Mouse (Mus musculus): ENCODE measurements around the gene Nmur1. TPM values are rescaled to one million over a fixed set of nuclear protein-coding genes. Genes with fewer than 3 reads are reported as not detected.
A peak's percentile ranks its signal among the peaks of the same experiment; 100 is the strongest.

The Nmur1 gene
- polyA plus RNA-seq, 1 experiment from 2014 or later, result not detected

GRCm38 (mm10) chr1:86439487-86440170 is 13.6 kb upstream of the Nmur1 start:
- no peaks in the 10 kb centered on the region for H3K36me3 ChIP-seq (ENCODE audit: poor library complexity, severe bottlenecking)

GRCm38 (mm10) chr1:86438501-86438900 is 12.5 kb upstream of the Nmur1 start:
- ATAC-seq, result no peak
- 72% methylated on average over 2 of the region's 2 CpGs for WGBS
- no peak overlapping the region for H3K9ac ChIP-seq

More at GRCm38 (mm10) chr1:86439487-86440170, 13.6 kb upstream of the Nmur1 start:
- Histone ChIP-seq H3K9me3 (replicated peaks) (no peaks in the 10 kb centered on the region), H3K27me3 (no peaks in the 10 kb centered on the region), H3K4me1 (peaks cover 71% of the 10 kb centered on the region), H3K4me2 (peak overlapping the region; percentile 79; the same call in 1 of the 2 replicates), H3K9ac (peak overlapping the region; percentile 96; the same call in 1 of the 2 replicates), H3K27ac (peak overlapping the region; percentile 99), H3K4me3 (no peak overlapping the region)
- ATAC-seq, result no peak
- 22% methylated on average over 8 of the region's 8 CpGs for WGBS

GRCm38 (mm10) chr1:86438014-86438319 is 11.9 kb upstream of the Nmur1 start:
- no peak overlapping the region for H3K4me3 ChIP-seq
- peaks cover 70% of the 10 kb centered on the region for H3K4me1 ChIP-seq
- H3K9ac ChIP-seq, result no peak overlapping the region
- no peak for ATAC-seq
- H3K27me3 ChIP-seq, result no peaks in the 10 kb centered on the region
- H3K4me2 ChIP-seq, result no peak overlapping the region
- no peaks in the 10 kb centered on the region for H3K36me3 ChIP-seq (ENCODE audit: poor library complexity, severe bottlenecking)
- WGBS, result 75% methylated on average over 6 of the region's 6 CpGs
- H3K27ac ChIP-seq, result no peak overlapping the region
- no peaks in the 10 kb centered on the region for H3K9me3 ChIP-seq (replicated peaks)

More at GRCm38 (mm10) chr1:86438501-86438900, 12.5 kb upstream of the Nmur1 start:
- Histone ChIP-seq H3K36me3 (ENCODE audit: poor library complexity, severe bottlenecking) (no peaks in the 10 kb centered on the region), H3K27me3 (no peaks in the 10 kb centered on the region), H3K4me1 (peaks cover 71% of the 10 kb centered on the region), H3K9me3 (replicated peaks) (no peaks in the 10 kb centered on the region), H3K4me2 (no peak overlapping the region), H3K27ac (no peak overlapping the region), H3K4me3 (no peak overlapping the region)

GRCm38 (mm10) chr1:86437219-86438013 is 11.4 kb upstream of the Nmur1 start:
- Histone ChIP-seq H3K9ac (no peak overlapping the region), H3K36me3 (ENCODE audit: poor library complexity, severe bottlenecking) (no peaks in the 10 kb centered on the region), H3K27me3 (no peaks in the 10 kb centered on the region), H3K27ac (no peak overlapping the region), H3K4me3 (no peak overlapping the region), H3K4me2 (no peak overlapping the region), H3K9me3 (replicated peaks) (no peaks in the 10 kb centered on the region), H3K4me1 (peaks cover 67% of the 10 kb centered on the region)
- WGBS, result 65% methylated on average over 9 of the region's 9 CpGs
- ATAC-seq, result no peak

GRCm38 (mm10) chr1:86435302-86435821 is 9.3 kb upstream of the Nmur1 start:
- H3K4me3 ChIP-seq, result peak overlapping the region; percentile 39
- H3K9ac ChIP-seq, result peak overlapping the region; percentile 83
- H3K4me2 ChIP-seq, result peak overlapping the region; percentile 61
- H3K27ac ChIP-seq, result peak overlapping the region; percentile 100
- H3K36me3 ChIP-seq (ENCODE audit: poor library complexity, severe bottlenecking), result no peaks in the 10 kb centered on the region
- no peaks in the 10 kb centered on the region for H3K27me3 ChIP-seq
- WGBS, result 7% methylated on average over 13 of the region's 13 CpGs
- peak; percentile 27 for ATAC-seq
- no peaks in the 10 kb centered on the region for H3K9me3 ChIP-seq (replicated peaks)
- peaks cover 52% of the 10 kb centered on the region for H3K4me1 ChIP-seq

GRCm38 (mm10) chr1:86434439-86435201 is 8.6 kb upstream of the Nmur1 start:
- peak; percentile 93 for ATAC-seq
- Histone ChIP-seq H3K4me3 (peak overlapping the region; percentile 39), H3K9me3 (replicated peaks) (no peaks in the 10 kb centered on the region), H3K36me3 (ENCODE audit: poor library complexity, severe bottlenecking) (no peaks in the 10 kb centered on the region), H3K27me3 (no peaks in the 10 kb centered on the region), H3K4me1 (peaks cover 44% of the 10 kb centered on the region), H3K27ac (peak overlapping the region; percentile 100), H3K9ac (peak overlapping the region; percentile 83), H3K4me2 (peak overlapping the region; percentile 61)
- 2% methylated on average over 39 of the region's 46 CpGs for WGBS

GRCm38 (mm10) chr1:86434001-86434400 is 8.0 kb upstream of the Nmur1 start:
- WGBS, result 1% methylated on average over 11 of the region's 12 CpGs
- H3K4me2 ChIP-seq, result peak overlapping the region; percentile 61
- H3K9me3 ChIP-seq (replicated peaks), result no peaks in the 10 kb centered on the region
- peak overlapping the region; percentile 83 for H3K9ac ChIP-seq
- H3K4me1 ChIP-seq, result peaks cover 39% of the 10 kb centered on the region
- peak overlapping the region; percentile 100 for H3K27ac ChIP-seq
- no peaks in the 10 kb centered on the region for H3K27me3 ChIP-seq
- peak; percentile 61 for ATAC-seq
- peak overlapping the region; percentile 39 for H3K4me3 ChIP-seq
- no peaks in the 10 kb centered on the region for H3K36me3 ChIP-seq (ENCODE audit: poor library complexity, severe bottlenecking)

GRCm38 (mm10) chr1:86433359-86433758 is 7.3 kb upstream of the Nmur1 start:
- peaks cover 39% of the 10 kb centered on the region for H3K4me1 ChIP-seq
- peak overlapping the region; percentile 61; the same call in 1 of the 2 replicates for H3K4me2 ChIP-seq
- H3K27me3 ChIP-seq, result no peaks in the 10 kb centered on the region
- ATAC-seq, result no peak
- H3K4me3 ChIP-seq, result no peak overlapping the region
- H3K36me3 ChIP-seq (ENCODE audit: poor library complexity, severe bottlenecking), result no peaks in the 10 kb centered on the region
- peak overlapping the region; percentile 100 for H3K27ac ChIP-seq
- H3K9me3 ChIP-seq (replicated peaks), result no peaks in the 10 kb centered on the region
- 80% methylated on average over 7 of the region's 7 CpGs for WGBS
- no peak overlapping the region for H3K9ac ChIP-seq

- Histone ChIP-seq H3K4me3 (no peak overlapping the region), H3K4me2 (no peak overlapping the region), H3K27ac (peak overlapping the region; percentile 100), H3K27me3 (no peaks in the 10 kb centered on the region), H3K4me1 (peaks cover 39% of the 10 kb centered on the region), H3K9ac (no peak overlapping the region), H3K9me3 (replicated peaks) (no peaks in the 10 kb centered on the region), H3K36me3 (ENCODE audit: poor library complexity, severe bottlenecking) (no peaks in the 10 kb centered on the region)
- ATAC-seq, result no peak
- 91% methylated on average over 4 of the region's 4 CpGs for WGBS
Observed at GRCm38 (mm10) chr1:86432778-86433177, 6.8 kb upstream of the Nmur1 start.

- ATAC-seq, result no peak
Observed at GRCm38 (mm10) chr1:86430056-86430455, 4.0 kb upstream of the Nmur1 start.

GRCm38 (mm10) chr1:86424835-86425547 is 1.0 kb downstream of the Nmur1 start:
- 8% methylated on average over 11 of the region's 11 CpGs for WGBS
- Histone ChIP-seq H3K4me1 (peaks cover 22% of the 10 kb centered on the region), H3K9ac (no peak overlapping the region), H3K36me3 (ENCODE audit: poor library complexity, severe bottlenecking) (no peaks in the 10 kb centered on the region), H3K4me2 (0 out of 2 replicates have a peak overlapping the region, but pooled peaks have one; percentile 1), H3K9me3 (replicated peaks) (no peaks in the 10 kb centered on the region), H3K27ac (peak overlapping the region; percentile 46), H3K4me3 (no peak overlapping the region), H3K27me3 (no peaks in the 10 kb centered on the region)
- peak; percentile 64; the same call in 1 of the 2 replicates for ATAC-seq

More at GRCm38 (mm10) chr1:86430056-86430455, 4.0 kb upstream of the Nmur1 start:
- no peaks in the 10 kb centered on the region for H3K27me3 ChIP-seq
- WGBS, result 47% methylated on average over 2 of the region's 2 CpGs
- H3K36me3 ChIP-seq (ENCODE audit: poor library complexity, severe bottlenecking), result no peaks in the 10 kb centered on the region
- H3K4me1 ChIP-seq, result peaks cover 22% of the 10 kb centered on the region
- H3K9ac ChIP-seq, result no peak overlapping the region
- H3K9me3 ChIP-seq (replicated peaks), result no peaks in the 10 kb centered on the region
- H3K4me2 ChIP-seq, result no peak overlapping the region
- no peak overlapping the region for H3K4me3 ChIP-seq
- H3K27ac ChIP-seq, result no peak overlapping the region

All from forebrain, embryonic 13.5 days (tissue).